Mouse (Mus musculus) erythroblast, embryonic 14.5 days (primary cell): ENCODE results near the gene Mmp7.

ENCODE experiments used
- GATA1 ChIP-seq: IDR thresholded peaks from 2 replicates; pipeline ENCODE4 v1.6.1; 2012; ENCODE audit warnings: low read length, inconsistent platforms, mixed read lengths
- TAL1 ChIP-seq: IDR thresholded peaks from 3 replicates; pipeline ENCODE4 v1.6.1; 2012; ENCODE audit warnings: low read length, inconsistent platforms, mixed read lengths

- no peak for TF ChIP-seq TAL1
- no peak for TF ChIP-seq GATA1
These were observed 30.5 kb upstream of the Mmp7 start for GRCm38 (mm10) chr9:7661371-7661770.
